Mouse (Mus musculus) cerebellum, postnatal 10 days (tissue): ENCODE results near the gene Cd164.
A peak's percentile ranks its signal among the peaks of the same experiment; 100 is the strongest.

Experiments
- DNase-seq, 2 experiments: peaks; one replicate each; pipeline ENCODE4 v3.0.0; 2021; ENCODE audit warnings: mixed read lengths in 2 of 2

Gene Cd164

DNA sequence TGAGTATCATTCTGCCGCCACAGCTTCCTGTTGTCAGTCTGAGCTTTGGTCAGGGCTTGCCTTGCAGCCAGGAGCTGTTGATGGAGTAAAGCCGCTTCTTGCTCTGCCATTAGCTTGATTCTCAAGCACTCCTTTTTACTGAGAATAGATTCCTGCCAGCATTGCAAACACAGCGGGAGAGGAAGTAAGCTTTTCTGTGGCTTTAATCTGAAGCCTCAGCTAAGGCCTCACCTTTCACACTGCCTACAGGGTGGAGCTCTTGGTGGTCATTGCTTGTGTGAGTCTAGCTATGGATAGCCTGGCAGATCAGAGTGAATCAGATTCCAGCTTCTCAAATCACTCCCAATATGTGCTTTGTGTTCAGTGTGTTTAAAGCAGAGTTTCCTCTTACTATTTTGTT is 33.1 kb downstream of the Cd164 start:
- DNase-seq, result no peak

DNA sequence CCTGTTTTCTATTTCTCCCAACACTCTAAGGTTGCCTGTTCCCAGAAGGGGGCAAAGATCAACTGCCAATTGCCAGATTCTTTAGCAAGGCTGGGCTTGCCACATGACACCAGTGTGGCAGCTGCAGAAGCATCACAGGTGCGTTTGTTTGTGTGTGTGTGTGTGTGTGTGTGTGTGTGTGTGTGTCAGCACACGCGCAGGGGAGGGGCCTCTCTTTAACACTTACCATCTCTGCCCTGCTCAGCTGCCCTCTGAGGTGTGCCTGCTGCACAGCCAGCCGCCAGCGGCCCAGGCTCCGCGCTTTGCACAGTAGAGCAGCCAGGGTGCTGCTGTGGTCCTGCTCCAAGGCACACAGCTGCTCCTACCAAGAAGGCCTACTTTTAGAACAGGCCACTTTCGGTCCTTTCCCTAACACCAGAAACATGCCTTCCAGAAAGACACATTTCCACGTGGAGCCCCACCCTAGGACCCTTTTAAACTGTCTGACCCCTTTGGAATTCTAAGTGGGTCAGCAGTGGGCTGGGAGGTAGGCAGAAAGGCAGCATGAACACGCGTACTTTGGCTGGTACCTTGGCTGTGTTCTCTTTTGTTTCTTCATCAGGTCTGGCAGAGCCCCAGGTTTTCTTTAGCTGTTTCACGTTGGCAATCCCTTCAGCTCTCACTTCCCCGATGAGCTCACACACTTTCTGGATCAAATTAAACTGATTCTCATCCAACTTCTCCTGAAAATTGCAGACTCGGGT is 33.8 kb downstream of the Cd164 start:
- DNase-seq, result peak; percentile 32

DNA sequence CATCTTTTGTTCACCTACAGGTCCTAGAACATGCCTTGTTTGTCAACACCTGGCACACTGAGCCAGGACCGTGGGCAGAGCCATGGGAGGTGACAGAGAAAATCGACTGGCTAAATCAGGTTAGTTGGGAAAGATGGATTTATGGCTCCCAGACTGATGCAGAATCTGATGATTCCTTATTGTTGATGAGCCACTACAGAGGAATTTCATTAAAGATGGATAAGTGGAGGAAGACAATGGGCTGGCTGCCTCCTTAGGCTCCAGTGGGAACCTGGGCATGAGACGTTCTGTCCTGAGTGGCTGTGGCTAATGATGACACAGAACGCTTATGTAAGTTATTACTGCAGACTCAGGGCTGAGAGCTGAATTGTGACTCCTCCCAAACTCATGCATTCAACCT is 34.5 kb downstream of the Cd164 start:
- DNase-seq, result no peak

DNA sequence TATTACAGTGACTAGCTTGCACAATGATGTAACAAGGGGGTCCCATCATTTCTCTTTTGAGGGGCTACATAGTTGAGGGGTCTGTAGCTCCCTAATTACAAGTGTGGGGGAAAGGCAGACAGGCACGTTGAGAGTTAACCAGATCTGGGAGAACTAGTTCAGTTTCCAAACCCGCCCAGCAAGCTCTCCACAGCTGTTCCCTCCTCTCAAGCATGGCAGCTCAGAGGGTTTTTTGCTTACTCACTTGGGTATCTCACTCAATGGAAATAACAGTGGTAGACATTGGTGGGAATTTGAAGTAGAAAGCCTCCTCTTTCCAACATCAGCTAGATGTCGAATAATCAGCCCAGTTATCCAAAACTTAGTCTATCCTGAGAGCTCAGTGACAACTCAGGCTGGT is 35.9 kb downstream of the Cd164 start:
- no peak for DNase-seq

DNA sequence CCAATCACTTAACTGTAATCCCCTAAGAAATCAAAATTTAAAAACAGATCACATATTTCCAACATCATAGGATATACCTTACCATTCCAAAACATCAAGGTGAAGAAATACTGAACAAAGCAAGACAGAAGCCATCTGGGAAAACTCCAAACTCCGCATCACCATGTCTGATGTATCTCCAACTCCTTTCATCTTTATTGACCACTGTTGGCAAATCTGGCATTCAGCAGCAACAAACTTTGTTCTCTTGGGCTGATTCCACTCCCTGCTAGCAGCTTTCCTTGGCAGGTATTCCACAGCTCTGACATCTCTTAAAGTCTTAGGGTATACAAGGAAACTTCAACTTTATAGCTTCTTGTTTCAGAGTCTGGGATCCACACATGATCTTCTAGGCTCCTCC is 39.2 kb downstream of the Cd164 start:
- DNase-seq, result no peak

DNA sequence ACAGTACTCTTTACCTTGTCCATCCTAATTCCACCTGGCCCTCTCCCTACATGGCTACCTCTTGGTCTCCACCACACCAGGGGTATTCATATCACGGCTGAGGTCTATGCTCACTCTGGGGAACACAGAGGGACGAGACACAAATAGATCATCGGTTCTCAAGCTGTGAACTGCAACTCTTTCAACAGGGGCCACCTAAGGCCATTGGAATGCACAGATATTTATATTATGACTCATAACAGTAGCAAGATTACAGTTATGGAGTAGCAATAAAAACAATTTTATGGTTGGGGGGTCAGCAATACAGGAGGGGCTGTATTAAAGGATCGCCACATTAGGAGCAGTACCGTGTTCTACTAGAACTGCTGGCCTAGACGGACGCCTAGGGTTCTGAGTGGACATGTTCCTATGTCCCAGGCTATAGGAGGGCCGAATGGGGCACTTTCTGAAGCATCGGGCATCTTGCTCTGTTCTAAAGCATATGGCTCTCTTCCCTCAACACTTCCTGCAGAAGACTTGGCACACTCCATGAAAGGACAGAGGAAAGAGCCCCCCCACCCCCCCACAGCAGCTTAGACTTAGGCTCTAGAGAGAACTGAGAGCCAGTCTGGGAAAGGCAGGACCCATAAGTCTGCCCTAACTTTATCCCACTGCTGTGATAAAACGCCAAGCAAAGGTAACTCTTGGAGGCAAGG is 42.6 kb downstream of the Cd164 start:
- DNase-seq, result no peak

DNA sequence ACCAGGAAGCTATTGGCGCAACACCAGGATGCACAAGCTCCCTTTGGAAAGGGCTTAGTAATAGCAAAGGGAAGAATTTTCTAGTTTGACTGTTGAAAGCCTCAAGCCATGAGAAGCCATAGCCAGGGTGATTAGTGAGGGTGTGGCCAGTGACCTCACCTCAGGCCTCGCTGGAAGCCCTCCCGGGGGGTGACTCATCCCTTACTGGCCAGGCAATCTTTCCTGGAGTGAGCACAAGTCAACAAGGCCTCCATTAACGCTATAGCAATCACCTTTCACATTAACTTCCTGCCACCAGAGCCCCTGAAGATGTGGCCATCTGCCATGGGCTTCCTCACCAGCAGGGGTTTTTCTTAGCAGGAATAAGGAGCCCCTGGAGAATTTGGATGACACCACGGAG is 45.9 kb downstream of the Cd164 start:
- no peak for DNase-seq

DNA sequence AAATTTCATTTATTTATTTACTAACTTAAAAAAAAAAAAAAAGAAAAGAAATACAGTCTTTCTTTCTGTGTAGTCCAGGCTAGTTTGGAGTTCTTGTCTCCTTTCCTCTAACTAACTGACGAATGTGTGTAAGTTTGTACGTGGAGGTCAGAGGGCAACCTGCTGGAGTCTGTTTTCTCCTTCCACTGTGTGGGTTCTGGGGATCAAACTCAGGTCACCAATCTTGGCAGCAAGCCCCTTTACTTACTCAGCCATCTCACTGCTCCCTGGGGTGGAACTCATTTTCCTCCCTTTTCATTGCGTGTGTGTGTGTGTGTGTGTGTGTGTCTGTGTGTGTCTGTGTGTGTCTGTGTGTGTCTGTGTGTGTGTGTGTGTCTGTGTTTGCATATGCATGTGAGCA is 49.1 kb downstream of the Cd164 start:
- no peak for DNase-seq

DNA sequence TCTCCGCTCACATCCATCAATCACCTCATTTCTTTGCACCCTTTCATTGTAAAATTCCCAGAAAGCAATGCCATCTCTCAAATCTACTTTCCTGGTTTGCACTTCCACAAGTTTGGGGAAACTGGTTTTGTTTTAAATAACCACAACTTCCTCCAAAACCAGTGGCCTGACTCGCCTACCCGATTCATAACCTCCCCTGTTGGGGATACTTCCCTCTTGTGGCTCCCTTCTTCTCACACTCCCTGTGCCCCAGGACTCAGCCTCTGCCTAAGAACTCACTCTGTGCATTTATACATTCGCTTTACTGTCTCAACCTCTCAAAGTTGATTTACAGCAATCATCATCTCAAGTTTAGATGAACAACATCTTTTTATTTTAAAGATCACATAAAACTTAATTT is 51.9 kb downstream of the Cd164 start:
- no peak for DNase-seq

DNA sequence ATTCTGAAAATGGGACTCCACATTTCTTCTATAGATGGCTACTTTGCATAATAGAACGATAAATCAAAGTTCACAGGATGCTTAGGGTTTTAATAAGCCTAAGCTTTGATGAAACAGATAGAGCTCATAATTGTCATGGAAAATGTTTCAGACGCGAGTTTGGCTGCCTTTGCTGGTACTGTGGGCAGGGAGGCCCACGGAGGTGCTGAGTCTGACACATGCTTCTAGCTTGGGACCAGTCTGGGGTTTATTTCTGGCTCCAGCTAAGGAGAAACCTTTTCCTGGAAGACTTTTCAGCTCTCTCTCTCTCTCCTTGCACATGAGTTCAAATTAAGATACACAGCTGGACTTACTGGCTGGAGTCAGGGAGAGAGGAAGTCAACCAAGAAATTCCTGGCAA is 53.1 kb downstream of the Cd164 start:
- DNase-seq, result no peak

DNA sequence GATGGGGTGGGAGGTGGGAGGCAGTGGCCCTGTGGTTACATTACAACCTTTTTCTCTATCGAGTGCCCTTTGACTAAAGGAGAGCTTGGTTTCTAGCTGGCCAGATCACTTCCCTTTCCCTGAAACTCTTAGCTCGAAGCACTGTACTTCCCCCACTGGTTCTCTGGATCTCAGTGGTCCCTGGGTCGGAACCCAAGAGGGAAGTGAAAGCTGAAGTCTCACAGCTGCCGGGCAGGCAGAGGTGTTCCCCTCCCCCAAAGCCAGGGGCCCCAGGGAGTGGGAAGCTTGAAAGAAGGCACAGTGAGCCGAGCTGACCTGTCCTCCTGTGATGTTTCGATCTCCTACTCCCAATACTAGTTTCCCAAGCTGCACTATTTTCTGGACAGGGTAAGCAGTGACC is 54.0 kb downstream of the Cd164 start:
- peak; percentile 13 to 28 for DNase-seq

DNA sequence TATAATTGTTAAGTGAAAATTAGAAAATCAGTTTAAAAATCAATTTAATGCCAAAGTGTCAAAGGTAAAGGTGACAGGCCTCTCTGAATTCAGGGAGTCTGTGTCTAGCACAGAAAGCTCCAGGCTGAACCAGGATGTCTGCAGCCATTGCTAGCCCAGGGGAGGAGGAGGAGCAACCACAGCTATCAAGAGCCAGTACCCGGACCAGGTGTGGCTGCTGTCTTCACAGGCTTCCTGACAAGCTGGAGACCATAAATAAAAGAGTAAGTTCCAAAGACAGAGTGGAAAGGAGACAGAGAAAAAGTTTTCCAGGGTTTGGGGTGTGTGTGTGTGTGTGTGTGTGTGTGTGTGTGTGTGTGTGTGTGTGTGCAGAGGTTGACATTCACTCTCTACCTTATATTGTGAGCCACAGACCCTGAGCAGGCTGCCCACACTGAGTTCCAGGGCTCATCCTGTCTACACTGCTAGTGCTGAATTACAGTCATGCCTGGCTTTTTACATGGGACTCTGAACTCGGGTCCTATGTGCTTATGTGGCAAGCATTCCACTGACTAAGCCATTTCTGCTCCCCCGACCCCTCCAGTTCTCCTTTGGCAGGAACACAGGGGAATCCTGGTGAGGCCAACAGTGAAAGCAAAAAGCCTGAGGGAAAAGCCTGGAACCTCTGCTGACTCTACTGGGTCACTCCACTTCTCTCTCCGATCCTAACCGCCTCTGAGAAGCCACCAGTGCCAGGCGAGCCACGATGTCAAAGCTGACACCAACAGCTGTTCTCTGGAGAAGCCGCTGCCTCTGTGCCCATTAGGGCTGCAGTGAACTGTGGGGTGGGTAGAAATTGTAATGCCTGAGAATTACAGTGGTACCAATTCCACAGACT is 56.5 kb downstream of the Cd164 start:
- no peak for DNase-seq

DNA sequence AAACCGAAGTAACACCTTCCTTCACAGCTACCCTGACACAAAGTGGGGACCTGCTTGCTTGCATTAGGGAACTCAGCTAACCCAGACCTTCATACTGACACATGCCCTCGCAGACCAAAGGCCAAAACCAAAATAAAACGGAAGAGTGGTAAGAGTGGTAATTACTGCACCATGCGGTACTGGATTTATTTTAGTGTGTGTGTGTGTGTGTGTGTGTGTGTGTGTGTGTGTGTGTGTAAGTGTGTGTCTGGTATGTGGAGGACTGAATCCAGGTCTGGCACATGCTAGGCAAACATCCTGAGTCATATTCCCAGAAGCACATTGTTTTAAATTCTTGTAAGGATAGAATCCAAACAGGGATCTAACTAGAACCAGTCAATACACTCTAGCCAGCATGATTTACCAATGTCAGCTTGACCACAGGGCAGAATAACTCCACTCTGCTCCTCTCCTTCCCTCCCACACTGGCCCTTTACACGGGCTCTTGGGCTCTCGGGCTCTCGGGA is 57.2 kb downstream of the Cd164 start:
- no peak for DNase-seq

DNA sequence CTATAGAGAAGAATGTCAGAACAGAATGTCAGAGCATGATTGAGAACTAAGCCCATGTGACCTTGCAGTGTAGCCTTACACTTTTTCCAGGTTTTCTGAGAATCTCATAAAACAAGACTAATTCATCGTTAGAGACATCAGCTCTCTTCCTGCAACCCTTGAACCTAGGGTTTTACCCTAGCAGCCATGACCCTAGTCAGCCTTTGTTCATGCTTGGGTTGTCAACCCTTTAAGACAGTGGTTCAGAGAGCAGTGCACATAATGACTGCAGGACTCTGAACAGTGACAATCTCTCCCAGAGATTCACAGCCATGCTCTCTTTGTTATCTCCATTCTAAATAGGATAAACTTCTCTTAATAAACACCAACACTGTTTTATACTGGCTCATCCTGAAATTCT is 59.3 kb downstream of the Cd164 start:
- no peak for DNase-seq

DNA sequence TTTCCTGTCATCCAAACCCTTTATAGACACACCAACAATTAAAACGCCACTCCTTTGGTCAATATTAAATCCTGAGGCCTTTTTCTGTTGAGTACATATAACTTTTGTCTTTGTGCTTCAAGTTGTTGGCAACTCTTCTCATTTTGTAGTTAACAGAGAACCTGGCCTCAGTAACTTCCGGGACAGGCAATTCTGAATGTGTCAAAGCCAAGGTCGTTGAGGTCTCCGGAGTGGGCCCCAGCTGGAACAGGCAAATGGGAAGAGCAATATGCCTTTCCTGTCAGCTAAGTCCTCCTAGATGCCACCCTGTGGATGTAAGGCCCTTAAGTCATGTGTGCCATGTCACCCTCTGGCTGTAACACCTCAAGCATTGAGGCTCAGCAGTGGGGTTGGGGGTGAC is 61.2 kb downstream of the Cd164 start:
- no peak for DNase-seq
